Mouse (Mus musculus): Measurements from ENCODE around the gene Gm10428. TPM values are rescaled to one million over a fixed set of nuclear protein-coding genes. Genes with fewer than 3 reads are reported as not detected.

Gm10428 gene
- polyA plus RNA-seq, 1 experiment from 2014 or later, result not detected

GRCm38 (mm10) chr11:62788935-62789616, 36.2 kb downstream of the Gm10428 start, which contains the start of gene Zfp286:
Gene Zfp286, minus strand, starts transcription at chr11:62789462.
- Histone ChIP-seq H3K4me1 (peaks cover 14% of the 10 kb centered on the region), H3K27ac (replicated peaks) (peak within 1 kb of the TSS; percentile 83), H3K4me3 (replicated peaks) (peak within 1 kb of the TSS; percentile 49), H3K9ac (replicated peaks) (peak within 1 kb of the TSS; percentile 53), H3K27me3 (replicated peaks) (no peaks in the 10 kb centered on the region), H3K9me3 (replicated peaks) (peaks cover 8% of the 10 kb centered on the region; the same call in 1 of the 2 replicates), H3K4me2 (peak within 1 kb of the TSS; percentile 67), H3K36me3 (peaks cover 26% of the 10 kb centered on the region)
- peak; percentile 95 for ATAC-seq (ENCODE audit: low FRiP score)
- WGBS, result 7% methylated on average over 34 of the region's 34 CpGs

- H3K9ac ChIP-seq (replicated peaks), result peak overlapping the region; percentile 40; the same call in 1 of the 2 replicates
- H3K4me3 ChIP-seq (replicated peaks), result peak overlapping the region; percentile 49
- ATAC-seq (ENCODE audit: low FRiP score), result no peak
- H3K27me3 ChIP-seq (replicated peaks), result no peaks in the 10 kb centered on the region
- H3K9me3 ChIP-seq (replicated peaks), result peaks cover 8% of the 10 kb centered on the region; the same call in 1 of the 2 replicates
- 51% methylated on average over 3 of the region's 3 CpGs for WGBS
- peaks cover 21% of the 10 kb centered on the region for H3K36me3 ChIP-seq
- H3K27ac ChIP-seq (replicated peaks), result peak overlapping the region; percentile 83
- peaks cover 14% of the 10 kb centered on the region for H3K4me1 ChIP-seq
- H3K4me2 ChIP-seq, result peak overlapping the region; percentile 67
Measured at GRCm38 (mm10) chr11:62789617-62789936, 36.7 kb downstream of the Gm10428 start.

Other genes starting within 250 kb of the Gm10428 start
- 40.1 and 51.3 TPM in 2 replicates for gene Cenpv, start 213.8 kb upstream of the Gm10428 start, polyA plus RNA-seq (2015; fragmentation: Nextera tagmentation; extraction: Ambion mirVana)
- 4,120 and 4,434 TPM in 2 replicates for gene Ubb, start 201.9 kb upstream of the Gm10428 start, polyA plus RNA-seq (2015; fragmentation: Nextera tagmentation; extraction: Ambion mirVana)
- gene Trpv2, start 178.6 kb upstream of the Gm10428 start, polyA plus RNA-seq (2015; fragmentation: Nextera tagmentation; extraction: Ambion mirVana), result 32.3 and 32.9 TPM in 2 replicates
- gene Lrrc75a, start 104.6 kb upstream of the Gm10428 start, polyA plus RNA-seq (2015; fragmentation: Nextera tagmentation; extraction: Ambion mirVana), result 8.2 and 8.5 TPM in 2 replicates
- 23.2 and 30.8 TPM in 2 replicates for gene Mmgt2, start 104.4 kb upstream of the Gm10428 start, polyA plus RNA-seq (2015; fragmentation: Nextera tagmentation; extraction: Ambion mirVana)
- gene Zfp287, start 21.2 kb upstream of the Gm10428 start, polyA plus RNA-seq (2015; fragmentation: Nextera tagmentation; extraction: Ambion mirVana), result 16.5 and 18.0 TPM in 2 replicates
- 25.0 and 25.3 TPM in 2 replicates for gene Zfp286, start 36.4 kb downstream of the Gm10428 start, polyA plus RNA-seq (2015; fragmentation: Nextera tagmentation; extraction: Ambion mirVana)
- gene Trim16, start 67.1 kb downstream of the Gm10428 start, polyA plus RNA-seq (2015; fragmentation: Nextera tagmentation; extraction: Ambion mirVana), result 9.5 and 11.9 TPM in 2 replicates
- 0.19 and 0.55 TPM in 2 replicates for gene Fbxw10, start 94.0 kb downstream of the Gm10428 start, polyA plus RNA-seq (2015; fragmentation: Nextera tagmentation; extraction: Ambion mirVana)
- 54.0 and 55.4 TPM in 2 replicates for gene Tvp23b, start 126.4 kb downstream of the Gm10428 start, polyA plus RNA-seq (2015; fragmentation: Nextera tagmentation; extraction: Ambion mirVana)
- gene Cdrt4, start 198.1 kb downstream of the Gm10428 start, polyA plus RNA-seq (2015; fragmentation: Nextera tagmentation; extraction: Ambion mirVana), result not detected in 2 replicates

Measured in neural tube, embryonic 15.5 days (tissue).